Mouse (Mus musculus) liver (tissue): Measurements from ENCODE around the gene Lrrc1.

Experiments used
- DNase-seq: peaks from one replicate; pipeline ENCODE4 v3.0.0-alpha.2; 2020; ENCODE audit warnings: mixed read lengths

Gene Lrrc1

DNA sequence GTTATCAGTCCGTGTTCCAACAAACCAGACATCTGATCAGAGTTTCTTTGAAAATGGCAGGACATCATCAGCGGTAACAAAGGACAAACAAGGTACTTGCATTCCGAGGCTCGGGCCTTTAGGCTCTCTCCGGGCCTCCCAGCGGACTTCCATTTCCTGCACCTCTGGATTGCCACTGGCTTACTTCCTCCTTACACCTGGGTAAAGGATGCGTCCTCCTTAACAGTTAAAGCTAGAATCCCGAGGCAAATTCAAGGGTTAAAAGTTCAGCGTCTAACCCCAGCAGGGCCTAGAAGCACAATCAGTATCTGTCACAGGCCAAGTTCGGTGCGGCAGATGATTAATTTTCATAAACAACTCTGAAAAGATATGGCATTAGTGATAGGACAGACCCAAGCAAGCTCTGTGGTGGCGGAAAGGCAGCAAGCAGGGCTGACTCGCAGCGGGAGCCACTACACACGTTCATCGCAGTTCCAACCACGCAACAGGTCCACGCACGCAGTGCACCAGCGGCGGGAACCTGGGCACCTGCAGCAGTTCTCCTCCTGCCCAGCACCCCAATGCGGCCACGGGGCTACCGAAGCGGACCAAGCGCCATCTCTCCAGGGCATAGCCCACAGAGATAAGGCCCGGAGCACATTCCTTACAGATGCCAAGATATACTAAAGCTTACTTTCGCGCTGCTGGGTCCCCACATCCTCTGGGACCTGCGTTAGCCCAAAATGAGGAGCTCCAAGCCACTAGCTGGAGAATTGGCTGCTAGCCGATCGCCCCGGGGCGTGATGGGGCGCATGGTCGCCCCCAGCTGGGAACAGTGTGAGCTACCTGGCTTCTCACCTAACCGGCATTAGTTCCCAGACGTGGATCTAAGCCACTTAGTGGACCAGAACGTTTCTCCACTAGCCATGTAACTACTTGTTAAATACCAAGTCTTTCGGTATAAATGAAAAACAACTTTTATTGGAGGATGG lies 1.0 kb downstream of the Lrrc1 start:
- DNase-seq: peak; percentile 40

DNA sequence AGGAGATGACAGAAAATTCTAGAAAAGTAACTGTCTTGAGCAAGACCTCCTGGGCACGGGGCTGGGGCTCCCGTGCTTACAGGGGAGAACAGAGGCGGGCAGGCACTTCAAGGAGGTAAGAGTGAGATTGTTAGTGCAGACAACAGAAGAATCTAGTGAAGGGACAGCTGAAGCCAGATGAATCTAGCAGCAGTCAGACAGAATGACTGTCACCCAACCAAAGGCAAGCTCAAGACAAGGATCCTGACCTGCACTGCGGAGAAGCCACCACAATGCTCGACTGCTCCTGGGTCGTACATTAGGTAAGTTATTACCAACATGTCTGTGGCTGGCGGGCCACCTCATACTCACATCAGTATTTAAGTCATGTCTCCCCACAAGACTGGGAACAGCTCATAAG lies 3.1 kb downstream of the Lrrc1 start:
- DNase-seq: no peak

DNA sequence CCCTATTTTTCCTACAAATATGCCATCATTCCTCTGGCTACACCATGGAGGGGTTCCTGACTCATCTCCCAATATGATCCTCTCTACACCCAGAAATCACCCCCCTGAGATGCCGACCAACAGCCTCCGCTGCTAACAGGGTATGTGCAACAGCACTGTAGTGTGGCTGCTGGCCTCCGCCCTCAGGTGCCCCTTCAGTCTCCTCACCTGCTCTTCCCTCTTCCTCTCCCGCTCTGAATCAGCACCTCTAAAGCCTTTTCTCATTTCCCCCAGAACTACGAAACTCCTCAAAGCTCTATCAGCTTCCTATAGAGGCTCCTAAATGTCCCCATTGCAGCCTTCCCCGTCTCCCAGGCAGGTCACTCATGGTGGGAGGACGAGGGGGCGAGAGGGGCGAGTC lies 5.4 kb downstream of the Lrrc1 start:
- DNase-seq: no peak

DNA sequence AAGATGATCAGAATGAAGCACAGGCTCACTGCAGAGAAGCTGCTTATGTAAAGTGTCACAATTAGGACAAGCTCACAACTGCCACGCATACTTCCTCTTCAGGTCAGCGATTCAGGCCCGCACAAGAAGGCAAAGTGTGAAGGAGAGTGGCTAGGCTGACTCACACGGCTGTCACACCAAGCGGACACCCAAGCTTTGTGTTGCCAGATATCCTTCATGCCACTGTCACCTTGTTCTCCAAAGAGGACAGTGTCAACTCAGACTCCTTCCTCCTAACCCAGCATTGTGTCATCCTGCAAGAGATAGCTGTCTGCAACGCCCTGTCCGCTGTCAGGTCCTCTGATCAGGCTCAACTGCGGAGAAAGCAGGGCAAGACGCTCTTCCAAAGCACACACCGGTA lies 7.3 kb downstream of the Lrrc1 start:
- no peak for DNase-seq

DNA sequence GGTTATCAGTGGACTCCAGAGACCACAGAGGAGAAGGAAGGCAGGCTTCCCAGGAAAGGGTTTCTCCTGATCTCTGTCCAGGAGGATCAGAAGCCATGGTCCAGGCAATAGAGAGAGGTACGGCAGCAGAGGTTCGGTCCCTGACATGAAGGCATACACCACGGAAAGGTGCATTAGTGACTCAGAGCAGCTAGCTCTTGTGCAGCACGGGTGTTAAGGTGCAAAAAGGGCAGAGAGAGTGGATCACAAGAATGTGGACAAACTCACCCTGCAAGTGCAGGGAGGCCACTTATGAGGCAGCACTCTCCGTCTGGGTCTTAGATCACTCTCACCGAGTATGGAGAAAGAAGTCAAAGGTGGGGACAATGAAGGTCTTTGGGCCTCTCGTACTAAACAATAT lies 7.8 kb downstream of the Lrrc1 start:
- DNase-seq: no peak

DNA sequence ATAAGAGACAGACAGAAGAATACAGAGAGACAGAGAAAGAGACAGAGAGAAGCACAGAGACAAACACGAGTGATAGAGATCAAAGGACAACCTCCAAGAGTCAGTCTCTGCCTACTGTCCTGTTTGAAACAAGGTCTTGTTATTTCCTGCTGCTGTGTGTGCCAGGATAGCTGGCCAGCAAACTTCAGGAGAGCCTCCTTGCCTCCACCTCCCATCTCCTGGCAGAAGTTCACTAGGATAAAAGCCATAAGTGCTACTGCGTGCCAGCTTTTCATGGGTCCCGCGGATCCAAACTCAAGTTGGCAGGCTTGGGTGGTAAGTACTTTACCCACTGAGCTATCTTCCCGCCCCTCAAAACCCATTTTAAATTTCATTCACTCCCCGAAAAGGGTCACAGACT lies 8.4 kb downstream of the Lrrc1 start:
- no peak for DNase-seq

DNA sequence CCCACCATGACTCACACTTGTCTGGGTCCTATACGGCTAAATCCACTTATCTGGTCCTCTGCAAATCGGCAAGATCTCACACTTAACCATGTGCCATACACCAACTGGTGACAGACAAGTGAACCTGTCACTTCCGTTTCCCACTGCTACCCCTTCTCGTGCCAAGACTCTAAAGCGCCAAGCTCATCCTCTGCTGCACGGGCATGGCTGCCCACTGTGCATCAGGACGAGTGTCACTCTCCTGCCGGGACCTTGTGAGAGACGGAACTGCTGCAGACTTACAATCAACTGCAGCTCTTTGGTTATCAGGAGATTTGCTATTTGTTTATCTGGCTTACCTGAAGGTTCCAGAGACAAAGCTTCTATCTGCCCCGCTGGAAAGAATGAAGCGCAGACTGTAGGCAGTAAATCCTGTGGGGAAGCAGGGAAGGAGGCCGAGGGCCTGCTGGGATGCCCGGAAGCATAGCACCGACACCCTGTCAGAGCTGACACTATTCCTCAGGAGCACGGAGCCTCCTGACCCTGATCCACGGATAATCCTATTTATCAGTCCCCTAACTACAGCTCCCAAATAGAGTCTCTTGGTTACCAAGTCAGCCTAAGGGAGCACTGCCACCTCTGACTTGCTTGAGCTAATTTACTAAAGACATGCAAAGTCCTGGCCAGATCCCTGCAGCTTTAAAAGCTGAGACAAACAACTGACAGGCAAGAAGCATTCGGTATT lies 9.5 kb downstream of the Lrrc1 start:
- no peak for DNase-seq

DNA sequence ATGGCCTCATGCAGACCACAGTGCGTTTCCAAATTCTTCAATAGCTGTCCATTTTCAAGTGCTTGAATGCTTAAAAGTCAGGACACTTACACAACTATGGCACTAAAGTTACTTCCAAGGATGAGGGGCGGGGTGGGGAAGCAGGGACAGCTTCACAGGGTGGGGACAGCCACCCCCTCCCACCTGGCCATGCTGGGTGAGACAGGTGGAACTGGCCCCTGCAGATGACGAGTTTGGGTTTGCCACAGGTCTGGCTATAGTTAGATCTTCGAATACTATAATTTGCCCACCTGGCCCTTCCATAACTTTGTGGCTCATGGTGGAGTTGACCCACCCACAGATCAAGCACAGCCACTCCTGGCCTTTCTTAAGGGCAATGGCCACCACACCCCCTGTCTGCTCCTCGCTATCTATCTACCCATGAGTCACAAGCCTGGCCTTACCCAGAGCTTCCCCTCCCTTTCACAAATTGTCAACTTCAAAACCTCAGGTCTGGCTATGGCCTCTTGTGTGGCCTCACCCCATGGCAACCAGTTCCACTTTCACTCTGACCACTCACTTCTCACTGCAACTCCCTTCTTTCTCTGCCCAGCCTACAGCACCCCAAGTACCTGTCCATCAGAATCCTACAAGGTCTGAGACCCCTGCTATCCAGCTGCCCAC lies 16.2 kb downstream of the Lrrc1 start:
- DNase-seq: peak; percentile 23

DNA sequence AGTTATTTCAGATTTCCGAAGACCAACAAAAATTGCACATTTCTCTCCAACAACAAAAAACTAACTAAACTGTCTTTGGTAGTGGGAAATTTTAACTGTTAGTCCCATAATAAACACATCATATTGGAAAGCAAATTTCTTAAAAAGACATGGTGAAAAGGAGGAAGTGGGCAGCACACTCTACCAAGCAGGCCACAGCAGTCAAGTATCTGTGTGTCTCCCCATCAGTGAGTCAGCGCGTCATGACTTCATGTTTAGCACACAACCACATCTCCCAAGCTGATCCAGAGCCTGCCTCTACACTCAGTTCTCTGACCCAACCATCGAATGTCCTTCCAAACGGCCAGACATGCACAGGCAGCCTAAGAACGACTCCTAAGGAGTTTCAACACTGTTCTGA lies 17.5 kb downstream of the Lrrc1 start:
- no peak for DNase-seq

DNA sequence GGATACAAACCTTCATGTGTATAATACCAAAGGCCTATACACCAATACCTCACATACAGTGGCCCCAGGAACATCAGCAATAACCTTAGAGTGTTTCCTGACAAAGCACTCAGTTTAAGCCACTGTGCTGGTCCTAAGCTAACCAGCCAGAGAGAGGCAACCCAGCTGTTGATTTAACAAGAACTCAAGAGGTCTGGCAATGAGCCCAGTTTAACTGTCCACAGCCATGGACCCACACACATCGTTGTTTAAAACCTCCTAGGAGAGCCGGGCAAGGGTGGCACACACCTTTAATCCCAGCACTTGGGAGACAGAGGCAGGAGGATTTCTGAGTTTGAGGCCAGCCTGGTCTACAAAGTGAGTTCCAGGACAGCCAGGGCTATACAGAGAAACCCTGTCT lies 18.0 kb downstream of the Lrrc1 start:
- DNase-seq: no peak

DNA sequence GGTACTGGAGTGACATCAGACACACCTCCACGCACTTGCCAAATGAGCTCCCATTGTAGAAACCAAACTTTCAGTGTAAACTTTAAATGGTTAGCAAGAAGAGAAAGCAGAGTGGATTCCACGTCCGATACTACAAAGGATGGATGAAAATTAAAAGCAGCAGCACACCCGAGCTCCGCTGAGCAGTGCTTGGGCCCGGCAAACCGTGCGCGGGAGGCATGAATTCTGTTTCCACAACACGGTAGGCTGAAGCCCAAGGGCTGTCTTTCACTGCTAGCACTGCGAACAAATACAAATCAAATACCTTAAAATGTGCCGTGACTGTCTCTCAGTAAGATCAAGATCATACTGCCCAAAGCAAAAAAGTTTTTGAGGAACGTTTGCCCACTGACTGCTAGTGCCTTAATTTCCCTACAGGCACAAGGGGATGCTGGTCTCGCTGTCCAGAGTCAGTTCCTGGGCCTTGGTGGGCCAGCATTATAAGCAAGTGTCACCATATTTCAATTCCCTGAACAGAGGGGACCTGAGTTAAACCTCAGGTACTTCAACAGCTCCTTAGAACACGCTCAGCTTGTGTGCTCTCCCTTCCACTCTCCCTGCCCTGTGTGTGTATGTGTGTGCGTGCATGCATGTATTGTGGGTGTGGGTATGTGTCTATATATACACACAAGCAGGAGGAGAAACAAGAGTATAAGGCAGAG lies 18.9 kb downstream of the Lrrc1 start:
- DNase-seq: no peak

DNA sequence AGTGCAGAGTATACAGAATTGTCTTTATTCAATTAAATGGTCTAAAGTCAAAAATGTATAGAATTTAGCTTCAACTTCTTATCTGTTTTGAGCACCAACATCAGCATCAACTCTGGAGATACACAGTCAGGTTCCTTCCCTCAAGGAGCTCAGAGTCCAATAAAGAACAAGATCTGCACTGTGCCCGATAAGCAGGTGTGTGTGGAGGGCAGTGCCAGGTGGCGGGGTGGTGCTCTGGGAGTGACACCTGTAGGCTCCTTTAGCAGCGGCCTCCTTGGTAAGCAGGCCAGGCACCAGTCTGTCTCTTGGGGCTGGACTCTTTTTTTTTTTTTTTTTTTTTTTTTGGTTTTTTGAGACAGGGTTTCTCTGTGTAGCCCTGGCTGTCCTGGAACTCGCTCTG lies 20.9 kb downstream of the Lrrc1 start:
- DNase-seq: no peak

DNA sequence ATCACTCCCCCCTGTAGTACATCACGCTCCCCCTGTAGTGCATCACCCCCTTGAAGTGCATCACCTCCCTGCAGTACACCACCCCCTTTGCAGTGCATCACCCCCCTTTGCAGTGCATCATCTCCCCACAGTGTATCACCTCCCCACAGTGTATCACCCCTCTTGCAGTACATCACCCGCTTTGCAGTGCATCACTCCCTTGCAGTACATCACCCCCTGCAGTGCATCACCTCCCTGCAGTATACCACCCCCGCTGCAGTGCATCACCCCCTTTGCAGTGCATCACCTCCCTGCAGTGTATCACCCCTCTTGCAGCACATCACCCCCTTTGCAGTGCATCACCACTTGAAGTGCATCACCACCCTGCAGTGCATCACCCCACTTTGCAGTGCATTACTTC lies 22.2 kb downstream of the Lrrc1 start:
- DNase-seq: no peak

DNA sequence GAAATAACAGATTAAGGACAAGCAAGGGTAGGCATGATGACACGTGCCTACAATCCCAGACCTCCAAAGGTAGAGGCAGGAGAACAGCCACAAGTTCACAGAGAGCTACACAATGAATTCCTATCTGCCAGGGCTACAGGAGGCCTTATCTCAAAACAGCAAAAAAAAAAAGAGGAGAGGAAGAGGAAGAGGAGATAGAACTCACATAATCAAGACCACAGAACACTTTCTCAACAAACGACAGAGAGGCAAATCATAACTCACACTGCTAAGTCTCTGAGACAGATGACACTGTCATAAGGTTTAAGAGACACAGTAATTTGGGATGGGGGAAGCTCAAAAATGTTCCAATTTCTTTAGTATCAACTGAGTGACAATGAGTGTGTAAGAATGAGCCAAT lies 25.5 kb downstream of the Lrrc1 start:
- DNase-seq: no peak

DNA sequence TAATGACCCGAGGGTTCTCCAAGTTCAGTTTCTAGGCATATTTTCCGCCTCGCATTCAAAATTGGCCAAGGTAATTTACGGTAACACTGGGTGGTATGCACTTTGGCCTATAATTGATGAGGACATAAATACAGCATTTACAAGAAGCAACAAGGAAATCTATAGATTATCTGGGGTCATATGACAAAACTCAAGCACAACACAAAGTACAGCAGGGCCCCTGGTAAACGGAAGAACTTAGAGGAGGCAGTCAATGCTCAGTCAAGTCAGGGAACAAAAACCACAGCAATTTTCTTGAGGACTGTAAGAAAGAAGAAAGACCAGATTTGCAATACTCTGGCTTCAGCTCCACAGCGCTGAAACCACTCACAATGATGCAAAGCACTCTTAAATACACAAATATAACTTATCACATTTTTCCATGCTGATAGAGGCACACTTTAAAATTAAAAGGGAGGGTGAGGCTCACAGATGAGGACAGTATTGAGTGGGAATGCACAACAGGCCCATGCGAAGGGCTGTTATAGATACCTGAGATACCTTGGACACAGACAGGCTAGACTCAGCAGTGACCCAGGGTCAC lies 27.8 kb downstream of the Lrrc1 start:
- DNase-seq: no peak

DNA sequence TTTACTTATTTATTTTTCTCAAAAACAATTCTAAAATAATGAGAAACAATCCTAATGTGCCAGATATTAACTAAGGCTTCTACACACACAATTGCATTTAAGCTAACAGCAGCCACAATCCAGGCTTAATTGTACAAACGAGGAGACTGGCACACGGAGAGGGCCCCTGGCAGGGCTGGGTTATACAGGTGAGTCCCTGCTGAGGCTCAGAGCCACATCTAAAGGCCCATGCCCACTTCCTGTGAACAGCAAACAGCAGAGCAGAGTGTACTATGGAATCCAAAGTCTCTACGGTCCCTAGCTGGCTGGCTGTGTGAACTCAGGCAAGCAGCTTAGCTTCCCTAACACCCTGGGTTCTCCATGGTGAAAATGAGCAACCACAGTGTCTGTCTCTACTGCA lies 30.8 kb downstream of the Lrrc1 start:
- no peak for DNase-seq

DNA sequence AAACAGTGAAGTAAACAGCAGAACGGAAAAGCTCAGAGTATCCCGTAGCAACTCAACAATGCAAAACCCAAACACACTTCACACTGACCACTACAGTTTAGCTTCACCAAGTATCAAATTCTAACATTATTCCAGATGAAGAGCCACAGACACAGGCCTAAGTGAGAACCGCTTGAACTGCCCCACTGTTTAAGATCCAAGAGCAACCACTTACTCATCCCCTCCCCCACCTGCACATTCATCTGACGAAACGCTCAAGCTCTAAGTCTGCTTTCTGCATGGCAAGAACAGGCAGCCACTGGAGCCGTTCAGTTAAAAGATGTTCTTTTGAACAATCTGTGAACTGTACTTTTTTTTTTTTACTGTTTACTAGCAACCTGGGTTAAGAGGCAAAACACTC lies 32.5 kb downstream of the Lrrc1 start:
- DNase-seq: no peak

DNA sequence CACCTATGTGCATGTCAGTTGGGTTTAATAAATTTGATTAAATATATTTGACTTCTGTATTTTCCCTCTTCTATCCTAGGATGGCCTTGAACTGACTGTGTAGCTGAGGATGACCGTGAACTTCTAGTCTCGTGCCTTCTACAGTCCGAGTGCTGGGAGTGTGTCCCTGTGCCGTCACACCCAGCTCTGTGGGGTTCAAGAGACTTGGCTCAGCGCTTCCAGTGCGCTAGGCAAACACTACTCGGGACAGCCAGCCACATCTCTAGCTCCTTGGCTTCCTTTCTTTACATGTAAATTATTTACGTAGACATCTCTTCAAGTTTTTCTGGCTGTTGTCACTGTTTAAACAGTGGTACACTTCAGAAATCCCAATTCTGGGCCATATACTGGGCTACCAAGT lies 34.1 kb downstream of the Lrrc1 start:
- no peak for DNase-seq

DNA sequence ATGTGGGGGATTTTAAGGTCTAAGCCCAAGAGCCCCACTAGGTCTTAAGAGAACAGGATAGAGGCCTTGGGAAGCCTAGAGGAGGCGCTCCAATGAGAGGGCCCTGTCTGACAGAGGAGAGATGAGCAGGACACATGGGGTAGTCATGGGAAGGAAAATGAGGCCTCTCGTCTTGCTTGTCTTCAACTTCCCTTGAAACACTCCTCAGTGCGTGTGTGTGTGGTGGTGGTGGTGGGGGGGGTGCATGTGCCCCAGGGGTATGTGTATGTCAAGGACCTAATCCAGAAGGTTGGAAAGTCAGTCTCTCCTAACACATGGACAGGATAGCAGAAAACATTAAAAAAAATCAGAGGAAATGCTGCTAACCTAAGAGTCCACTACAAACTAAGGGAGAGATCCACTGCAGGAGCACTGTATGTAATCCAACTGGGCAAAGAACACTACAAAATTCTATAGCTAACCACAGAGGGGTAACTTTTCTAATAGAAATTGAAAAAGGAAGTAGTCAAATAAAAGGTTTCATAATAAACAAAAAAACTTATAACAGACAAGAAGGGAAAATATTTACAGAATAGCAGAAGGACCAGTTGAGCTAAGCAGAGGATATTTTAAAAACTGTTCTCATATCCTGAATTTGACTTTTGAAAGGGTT lies 36.8 kb downstream of the Lrrc1 start:
- DNase-seq: no peak

DNA sequence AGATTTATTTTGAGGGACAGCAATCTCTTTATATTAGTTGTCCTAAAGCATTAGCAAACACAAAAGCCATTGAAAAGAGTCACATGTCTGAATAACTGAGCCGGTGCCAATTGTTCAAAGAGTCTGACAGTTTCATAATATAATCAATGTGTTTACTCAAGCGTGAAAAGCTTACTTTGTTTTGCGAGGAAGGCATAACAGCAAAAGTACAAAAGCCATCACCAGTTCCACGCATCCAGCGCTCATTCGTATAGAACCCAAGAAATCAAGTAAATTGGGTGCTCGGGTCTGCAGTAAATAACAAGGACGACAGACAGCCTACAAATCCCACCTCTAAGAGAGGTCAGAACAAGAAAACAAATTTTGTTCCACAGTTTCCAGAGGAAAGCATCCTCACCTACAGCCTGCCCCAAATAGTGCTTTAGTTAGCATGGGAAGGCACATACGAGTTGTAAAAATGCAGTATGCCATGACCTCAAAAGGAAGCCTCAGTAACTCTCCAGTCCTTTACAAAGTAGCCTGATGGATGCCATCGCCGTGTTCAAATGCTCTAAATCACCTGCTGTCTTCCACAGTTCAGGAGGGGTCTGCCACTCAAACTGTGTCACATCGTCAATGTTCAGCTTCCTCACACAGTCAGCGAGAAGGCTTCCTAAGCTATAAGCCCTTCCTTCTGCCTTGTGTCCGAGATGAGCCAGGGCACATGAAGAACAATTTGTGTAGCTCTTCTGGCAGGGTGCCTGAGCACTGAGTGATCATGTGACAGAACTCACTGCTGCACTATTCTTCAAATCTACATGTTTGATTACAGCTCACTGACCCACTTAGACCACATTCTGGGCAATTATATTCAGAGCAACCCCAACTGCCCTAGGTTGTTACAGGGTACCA lies 41.9 kb downstream of the Lrrc1 start:
- DNase-seq: no peak

DNA sequence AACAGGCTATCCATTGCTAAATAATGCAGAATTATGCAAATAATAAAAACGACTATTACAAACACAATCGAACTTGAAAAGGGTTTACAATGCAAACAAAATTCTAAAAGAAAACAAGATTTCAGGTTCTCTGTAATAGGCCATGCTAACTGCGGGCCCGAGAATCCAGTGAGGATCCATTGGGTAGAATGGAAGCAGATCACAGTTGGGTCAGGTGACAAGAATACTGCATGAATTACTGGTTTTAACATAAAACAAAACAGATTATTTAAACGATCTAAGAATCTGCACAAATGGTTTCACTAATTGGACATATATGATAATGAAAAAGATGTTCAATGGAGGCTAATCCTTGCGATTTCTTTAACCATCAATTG lies 42.5 kb downstream of the Lrrc1 start:
- DNase-seq: no peak
